Mouse (Mus musculus) G1E (cell line): ENCODE data around the gene Phf19.

Experiments
- CTCF ChIP-seq: IDR thresholded peaks from 2 replicates; pipeline ENCODE4 v1.5.1; 2012; ENCODE audit warnings: low read depth, low read length, inconsistent platforms, mixed read lengths
- GATA1 ChIP-seq: IDR thresholded peaks from 2 replicates; pipeline ENCODE4 v1.6.1; 2012; ENCODE audit warnings: borderline replicate concordance, low read length, inconsistent platforms, mixed read lengths

DNA sequence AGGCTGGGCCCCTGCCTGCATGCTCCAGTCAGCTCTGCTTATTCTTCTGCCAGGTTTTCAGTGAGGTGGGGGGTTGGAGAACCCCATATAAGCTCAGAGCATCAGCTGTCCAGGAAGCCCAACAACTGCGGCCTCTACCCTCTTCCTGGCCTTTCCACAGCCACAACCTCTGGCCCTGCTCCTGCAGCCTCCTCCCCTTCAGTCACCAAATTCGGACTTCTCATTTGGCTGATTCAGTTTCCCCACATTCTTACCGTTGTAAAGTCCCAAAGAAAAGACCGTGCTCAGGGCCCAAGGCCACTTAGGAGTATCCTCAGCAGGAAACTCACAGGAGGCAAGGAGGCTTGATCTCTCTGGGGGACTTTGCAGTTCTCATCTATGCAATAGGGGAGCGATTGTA is 43.1 kb upstream of the Phf19 start:
- TF ChIP-seq CTCF (no peak), GATA1 (no peak)
